Mouse (Mus musculus): Measurements from ENCODE around the gene Npm1.

Gene Npm1

DNA sequence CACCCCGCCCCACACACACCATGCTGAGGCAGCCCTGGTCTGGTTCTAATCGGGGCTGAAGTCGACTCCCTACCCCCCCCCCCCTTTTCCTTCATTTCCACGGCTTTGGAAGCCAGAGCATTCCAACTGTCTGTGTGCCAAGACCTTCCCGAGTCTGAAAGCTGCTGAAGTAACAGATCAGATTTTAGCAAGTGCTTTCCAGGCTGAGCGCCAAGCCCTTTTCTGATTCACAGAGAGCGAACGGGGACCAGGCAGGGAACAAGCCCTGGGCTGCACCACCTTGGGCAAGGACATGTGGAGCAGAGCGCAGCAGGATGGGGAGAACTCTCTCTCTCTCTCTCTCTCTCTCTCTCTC lies 16.9 kb downstream of the Npm1 start:
- DNase-seq (ENCODE audit: low spot score in 2 of 2) = peak; percentile 72 to 88

DNA sequence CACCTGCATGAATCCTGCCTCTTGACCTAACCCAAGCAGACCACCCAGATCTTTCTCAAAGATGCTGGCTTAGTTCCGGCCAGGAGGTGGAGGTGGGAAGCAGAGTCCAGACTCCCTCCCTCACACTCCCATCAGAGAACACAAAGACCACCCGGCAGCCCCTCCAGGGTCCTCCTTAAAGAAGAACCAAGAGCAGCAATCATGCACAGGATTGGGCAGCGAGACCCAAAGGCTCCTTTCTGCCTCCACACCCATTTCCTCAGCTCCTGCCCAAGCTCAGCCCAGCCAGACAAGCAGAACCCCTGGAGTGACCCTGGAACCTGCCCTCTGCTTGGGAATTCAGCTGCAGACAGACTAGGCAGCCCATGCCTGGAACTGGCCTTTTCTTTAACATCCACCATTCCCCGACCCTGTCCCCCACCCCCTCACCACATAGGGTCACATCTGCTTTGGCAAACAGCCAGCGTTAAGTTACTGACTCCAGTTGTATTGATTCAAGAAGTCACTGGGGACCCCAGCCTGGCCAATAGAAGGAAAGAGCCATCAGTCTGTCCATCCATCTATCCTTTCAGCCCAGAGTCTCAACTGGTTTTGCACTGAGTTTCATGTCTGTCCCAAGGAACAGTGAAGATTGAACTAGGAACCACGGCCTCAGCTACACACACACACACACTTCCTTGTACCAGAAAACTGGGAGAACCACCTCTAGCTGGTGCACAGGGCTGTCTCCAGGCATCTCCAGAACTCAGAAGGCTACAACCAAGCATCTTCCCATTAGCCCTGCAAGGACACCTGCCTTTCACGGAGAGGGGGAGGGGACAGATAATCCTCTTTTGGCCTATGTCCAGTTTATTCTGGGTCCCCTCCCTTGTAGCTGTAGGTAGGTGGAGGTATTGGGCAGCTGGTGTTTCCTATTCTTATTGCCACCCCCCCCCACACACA lies 17.5 kb downstream of the Npm1 start:
- DNase-seq (ENCODE audit: low spot score in 2 of 2) = peak in 1 of 2 experiments; percentile 24

DNA sequence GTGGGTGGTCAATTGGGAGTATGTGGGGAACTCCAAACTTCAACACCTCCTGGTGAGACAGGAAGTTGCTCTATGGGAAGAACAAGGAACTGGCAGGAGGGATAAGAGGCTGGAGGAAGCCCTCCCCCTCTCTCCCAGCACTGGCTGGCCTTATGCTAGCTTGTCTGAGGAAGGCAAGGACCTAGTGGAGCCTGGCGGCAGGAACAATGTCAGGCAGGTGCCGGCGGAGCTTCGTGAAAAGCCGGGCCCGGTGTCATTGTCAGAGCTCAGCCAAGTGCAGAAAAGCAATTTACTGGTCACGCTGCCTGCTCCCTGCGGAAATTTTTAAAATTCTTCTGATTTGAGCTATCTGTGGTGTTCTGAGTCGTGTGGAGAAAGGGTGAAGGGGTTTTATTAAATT lies 19.1 kb downstream of the Npm1 start:
- DNase-seq (ENCODE audit: low spot score in 2 of 2) = no peak

DNA sequence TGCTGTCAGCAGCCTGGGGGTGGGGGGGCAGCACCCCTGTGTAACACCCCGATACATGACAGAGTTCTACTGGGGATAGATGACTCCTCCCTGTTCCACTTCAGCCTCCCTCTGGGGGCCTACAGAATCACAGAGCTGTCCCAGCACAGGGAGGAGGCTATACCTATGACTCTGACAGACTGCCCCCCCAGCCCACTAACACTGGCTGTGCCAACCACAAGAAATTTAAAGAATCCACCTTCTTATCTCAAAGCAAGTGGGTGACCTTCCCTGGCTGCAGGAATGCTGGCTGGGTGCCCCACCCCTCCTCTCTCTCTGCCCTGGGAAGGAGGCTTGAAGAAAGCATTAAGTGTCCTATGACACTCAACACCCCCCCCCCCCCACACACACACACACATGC lies 20.2 kb downstream of the Npm1 start:
- DNase-seq (ENCODE audit: low spot score in 2 of 2) = no peak

DNA sequence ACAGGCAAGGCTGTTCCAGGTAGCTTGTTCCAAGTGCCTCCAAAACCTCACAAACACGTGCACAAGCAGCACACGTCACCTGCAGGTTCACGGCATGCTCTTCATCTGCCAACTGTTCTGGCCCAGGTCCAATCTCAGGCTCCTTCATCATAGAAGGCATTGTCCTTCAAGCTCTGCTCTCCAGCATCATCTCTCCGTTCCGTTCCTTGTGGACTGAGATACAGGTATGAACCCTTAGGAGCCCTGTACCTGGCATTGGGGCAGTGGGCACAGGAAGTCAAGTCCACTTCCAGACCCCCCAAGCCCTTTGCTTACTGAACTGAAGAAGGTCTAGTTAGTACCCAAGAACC lies 22.9 kb downstream of the Npm1 start:
- DNase-seq (ENCODE audit: low spot score in 2 of 2) = no peak

DNA sequence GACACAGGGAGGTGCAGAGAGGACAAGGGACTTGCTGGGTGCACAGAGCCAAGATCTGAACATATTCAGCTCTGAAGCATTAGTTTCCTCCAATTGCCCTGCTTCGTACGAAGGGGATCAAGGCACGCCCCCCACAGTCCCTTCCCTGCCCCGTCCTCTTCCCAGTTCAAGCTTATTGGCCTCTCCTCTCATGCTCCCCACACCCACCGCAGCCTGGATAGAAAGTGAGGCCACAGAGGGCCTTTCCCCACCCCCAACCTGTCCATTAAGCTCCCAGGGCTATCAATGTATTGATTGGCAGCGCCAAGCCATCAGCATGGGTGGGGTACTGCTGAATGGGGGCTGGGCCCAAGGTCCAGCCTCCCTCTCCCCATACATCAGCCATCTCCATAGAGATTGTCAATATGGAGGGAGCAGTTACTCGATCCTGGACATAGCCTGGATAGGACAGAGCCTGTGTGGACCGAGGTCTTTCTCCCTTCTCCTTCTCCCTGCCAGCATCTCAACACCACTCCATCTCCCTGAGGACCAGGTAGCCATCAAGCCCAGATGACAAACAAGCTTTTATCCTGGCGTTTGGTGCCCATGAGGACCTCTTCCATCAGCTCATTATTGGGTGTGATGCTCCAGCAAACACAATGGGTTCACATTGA lies 23.4 kb downstream of the Npm1 start:
- no peak for DNase-seq (ENCODE audit: low spot score in 2 of 2)

DNA sequence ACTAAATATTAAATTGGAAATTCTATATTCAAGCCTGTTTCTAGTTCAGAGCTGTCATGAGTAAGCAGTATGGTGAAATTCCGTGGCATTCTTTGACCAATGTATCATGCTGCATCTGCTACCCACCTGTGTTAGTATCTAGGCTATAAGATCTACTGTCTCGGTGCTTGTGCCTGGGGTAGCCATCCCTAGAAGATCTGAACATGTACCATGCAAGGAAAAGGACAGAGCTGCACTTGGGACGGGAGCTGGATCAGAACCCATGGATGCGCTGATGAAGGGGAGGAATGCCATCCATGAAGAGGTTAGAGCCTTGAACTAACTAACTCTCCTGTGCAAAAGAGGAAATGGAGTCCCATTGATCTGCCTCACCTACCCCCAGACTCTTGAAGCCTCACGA lies 24.3 kb downstream of the Npm1 start:
- DNase-seq (ENCODE audit: low spot score in 2 of 2) = no peak

DNA sequence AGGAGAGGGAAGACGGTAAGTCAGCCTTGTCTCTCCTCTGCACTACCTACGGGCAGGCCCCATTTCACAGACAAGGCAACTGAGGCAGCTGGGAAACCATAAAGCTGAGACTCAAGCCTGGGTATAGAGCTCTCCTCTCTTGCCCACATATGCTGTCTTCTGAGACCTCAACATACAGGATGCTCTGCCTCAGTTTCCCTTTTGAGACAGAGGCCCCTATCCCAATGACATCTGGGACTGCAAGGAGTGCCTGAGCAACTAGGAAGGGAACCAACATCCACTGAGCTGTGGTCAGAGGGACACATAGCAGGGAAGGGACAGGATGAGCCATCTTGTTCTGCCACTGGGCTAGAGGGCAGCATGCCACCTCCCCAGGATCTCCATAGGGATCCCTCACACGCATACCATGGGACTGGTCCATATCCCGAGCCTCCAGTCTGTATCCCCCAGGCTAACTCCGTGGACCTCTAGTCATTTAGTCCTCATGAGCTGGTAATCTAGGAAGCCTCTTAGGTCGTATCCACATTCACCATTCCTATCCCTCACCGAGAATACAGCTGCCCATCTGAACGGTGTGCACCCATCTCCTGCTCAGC lies 28.5 kb downstream of the Npm1 start:
- DNase-seq (ENCODE audit: low spot score in 2 of 2) = no peak

DNA sequence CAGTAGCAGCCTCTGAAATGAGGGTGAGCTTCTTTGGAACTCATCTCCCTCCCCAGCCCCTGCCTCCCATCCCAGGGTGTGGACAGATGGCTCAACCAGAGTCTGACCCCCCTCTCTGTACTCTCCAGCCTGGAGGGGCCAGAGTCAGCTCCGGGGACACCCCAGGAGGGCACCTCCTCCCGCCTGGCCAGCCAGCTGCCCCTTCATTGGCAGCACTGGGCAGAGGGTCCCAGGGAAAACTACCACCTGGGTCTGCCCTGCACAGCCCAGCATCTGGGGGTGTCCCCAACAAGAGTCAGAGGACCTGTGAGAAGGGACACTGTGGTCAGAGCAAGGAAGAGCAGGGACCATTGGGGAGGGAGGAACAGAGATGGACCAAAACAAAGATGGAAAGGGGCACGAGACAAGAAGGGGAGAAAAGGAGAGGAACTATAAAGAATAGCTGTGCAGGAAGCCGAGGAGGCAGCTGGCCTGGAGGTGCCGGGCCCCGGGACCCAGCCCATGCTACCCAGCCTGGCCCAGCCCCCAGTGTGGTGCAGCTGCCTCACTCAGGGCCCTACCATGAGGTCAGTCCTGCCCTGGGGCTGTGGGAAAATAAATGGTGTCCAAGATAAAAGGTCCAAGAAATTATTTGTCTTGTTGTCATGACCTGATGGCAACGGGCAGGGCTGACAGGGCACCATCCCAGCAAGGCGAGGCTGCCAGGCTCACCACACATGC lies 30.2 kb downstream of the Npm1 start:
- DNase-seq (ENCODE audit: low spot score in 2 of 2) = no peak

DNA sequence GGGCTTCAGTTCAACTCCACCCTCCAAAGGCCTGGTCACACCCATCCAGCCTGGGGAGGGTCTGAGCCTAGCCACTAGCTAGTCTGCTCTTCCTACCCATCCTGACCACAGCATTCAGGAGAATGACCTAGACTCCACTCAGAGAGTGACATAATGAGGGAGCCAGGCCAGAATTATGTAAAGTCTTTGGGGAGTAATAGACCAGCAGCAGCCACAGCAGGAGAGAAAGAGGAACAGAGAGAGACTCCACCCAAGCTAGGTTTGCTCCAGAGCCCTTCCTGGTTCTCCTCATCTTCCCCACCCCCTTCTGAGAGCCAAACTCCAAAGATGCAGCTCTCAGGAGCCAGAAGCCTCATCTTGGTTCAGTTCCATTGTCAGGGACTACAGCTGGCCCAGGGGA lies 35.9 kb downstream of the Npm1 start:
- peak; percentile 14 to 29 for DNase-seq (ENCODE audit: low spot score in 2 of 2)

DNA sequence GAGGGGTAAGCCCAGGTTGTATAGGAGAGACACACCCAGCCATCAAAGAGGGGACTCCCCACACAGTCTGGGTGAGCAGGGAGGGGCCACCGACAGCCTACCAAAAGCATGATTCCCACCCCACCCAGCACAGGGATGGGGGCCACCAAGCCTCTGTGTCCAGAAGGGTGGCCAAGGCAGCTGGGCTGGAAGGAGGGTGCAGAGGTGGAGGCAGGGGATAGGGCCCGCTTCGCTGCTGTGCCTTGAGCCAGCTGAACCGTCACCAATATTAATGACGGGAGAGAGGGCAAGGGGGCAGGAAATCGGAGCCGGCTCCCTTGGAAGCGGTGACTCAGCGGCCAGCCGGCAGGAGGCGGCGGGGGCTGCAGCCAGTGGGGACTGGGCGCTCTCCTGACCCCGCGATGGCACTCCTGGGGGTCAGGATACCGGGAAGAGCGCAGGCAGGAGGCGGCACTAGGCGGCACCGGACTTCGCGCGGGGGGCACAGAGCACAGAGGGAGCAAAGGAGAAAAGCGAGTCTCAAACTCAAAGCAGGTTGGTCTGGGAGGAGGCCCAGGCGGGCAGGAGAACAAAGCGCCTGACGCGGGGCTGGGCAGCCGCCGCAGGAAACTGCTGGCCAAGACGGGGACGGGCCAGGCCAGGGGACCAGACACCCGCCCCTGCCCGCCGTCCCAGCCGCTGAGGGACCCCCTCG lies 40.3 kb downstream of the Npm1 start:
- DNase-seq (ENCODE audit: low spot score in 2 of 2) = peak; percentile 21 to 45

DNA sequence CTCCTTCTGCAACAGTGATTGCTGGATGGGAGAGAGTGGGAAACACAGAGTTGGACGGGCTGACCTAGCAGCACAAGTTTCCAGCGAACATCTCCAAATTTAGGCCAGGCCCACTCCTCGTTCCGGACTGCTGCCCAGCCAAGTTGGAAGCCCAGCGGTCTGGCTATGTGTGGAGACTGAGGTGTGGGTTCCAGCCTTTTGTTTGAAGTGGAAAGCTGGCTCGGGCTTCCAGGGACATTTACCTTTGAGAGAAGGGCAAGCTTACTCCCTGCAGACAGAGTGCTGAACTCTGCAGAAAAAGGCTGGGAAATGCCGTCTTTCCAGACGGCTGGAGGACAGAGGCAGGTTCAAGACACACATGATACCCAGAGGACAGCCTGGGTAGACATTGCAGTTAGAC lies 43.5 kb downstream of the Npm1 start:
- no peak for DNase-seq (ENCODE audit: low spot score in 2 of 2)

DNA sequence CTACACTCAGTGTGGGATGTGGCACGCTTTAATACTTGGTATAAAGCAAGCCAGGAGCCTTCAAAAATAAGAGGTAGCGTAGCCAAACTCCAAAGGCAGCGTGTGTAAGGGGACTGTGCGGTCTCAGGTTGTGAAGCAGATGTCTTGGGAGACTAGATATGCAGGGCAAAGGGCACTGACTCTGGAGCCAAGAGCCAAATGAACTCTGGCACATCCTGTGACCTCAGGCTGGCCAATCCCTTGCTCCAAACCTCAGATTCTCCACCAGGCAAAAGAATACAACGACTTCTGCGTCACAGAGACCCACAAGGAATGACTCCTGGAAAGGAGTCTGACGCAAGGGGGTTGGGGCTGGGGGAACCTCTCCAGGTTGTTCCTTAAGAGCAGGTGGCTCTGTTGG lies 43.9 kb downstream of the Npm1 start:
- no peak for DNase-seq (ENCODE audit: low spot score in 2 of 2)

DNA sequence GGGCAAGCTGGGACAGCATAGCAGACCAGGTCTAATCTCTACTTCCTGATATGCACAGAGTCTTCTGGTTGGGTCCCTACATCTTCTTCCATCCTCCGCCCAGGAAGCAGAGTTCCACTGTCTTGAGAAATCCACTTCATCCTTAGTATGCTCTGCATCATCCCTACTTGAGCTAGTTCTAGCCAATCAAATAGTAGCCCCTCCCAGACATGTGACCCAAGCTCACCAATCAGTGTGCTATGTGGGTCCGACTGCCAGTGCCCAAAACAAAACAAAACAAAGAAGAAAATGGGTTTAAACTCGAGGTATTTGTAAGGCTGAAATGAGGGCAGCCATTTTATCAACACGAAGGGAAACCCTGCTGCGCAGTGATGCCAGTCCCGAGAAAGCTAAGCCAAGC lies 44.5 kb downstream of the Npm1 start:
- DNase-seq (ENCODE audit: low spot score in 2 of 2) = no peak

DNA sequence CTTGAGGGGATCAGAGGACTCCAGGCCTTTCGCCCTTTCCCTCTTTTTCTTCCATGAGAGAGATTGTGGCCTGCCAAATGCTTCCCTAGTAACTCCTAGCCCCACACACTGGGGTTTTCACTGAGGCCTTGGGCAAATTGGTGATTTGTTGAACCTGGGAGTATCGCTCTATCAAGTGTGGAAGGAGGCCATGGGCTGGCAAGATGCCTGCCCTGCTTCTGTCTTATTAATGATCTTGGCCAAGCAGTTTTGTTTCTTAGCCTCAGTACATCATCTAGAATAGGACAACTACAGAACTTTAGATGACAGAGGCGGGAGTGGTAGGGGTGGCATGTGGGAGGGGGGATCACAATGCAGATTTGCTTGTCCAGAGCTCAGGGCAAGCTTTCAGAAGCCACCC lies 47.2 kb downstream of the Npm1 start:
- DNase-seq (ENCODE audit: low spot score in 2 of 2) = no peak

DNA sequence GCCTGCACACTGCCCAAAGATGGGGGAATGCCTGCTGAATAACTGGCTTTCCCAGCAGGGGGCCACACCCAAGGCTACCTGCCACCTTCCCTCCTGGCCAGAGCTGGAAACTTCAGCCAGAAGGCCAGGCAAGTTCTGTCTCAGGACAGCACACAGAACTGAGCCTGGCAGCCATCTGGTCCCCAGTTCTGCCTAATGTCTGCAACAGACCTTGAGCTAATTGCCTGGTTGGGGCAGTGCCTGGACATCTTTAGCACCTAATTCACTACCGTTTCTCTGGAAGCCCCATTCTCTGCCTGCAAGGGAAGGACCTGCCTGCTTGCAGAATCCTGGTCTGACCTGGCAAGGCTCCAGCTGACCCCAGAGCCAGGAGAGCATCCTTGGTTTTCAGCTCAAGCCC lies 50.6 kb downstream of the Npm1 start:
- DNase-seq (ENCODE audit: low spot score in 2 of 2) = no peak

DNA sequence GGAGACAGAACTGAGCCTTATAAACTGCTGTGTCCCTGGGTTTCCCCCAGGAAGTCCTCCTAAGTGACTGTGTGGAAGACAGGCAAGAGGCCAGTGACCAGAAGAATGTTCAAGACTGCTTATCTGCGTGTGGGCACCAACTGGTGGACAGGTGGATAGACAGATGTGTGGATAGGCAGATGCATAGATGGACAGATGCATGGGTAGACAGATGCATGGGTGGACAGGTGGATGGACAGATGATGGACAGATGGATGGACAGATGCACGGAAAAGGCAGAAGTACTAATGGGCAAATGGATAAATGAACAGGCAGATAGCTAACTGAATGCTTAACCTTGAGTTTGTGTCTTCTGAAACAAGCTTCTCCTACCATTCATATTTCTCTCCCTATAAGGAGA lies 52.9 kb downstream of the Npm1 start:
- DNase-seq (ENCODE audit: low spot score in 2 of 2) = no peak

DNA sequence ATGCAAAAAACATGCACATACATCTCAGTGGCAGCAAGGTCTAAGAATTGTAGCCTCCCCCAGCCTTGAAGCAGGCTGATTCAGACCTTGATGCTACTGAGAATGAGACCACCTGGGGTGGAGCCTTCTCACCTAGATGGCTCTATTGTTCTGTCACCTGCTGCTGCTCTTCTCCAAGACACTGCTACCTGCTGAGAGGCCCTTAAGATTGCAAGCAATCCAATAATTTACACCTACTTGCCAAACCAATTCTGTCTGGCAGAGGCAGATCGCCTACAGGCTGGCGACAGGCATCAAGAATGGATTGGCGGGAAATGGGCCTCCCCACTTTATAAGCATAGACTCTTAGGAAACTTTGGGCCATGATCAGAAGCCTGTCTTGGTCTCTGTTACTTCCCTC lies 55.5 kb downstream of the Npm1 start:
- no peak for DNase-seq (ENCODE audit: low spot score in 2 of 2)

DNA sequence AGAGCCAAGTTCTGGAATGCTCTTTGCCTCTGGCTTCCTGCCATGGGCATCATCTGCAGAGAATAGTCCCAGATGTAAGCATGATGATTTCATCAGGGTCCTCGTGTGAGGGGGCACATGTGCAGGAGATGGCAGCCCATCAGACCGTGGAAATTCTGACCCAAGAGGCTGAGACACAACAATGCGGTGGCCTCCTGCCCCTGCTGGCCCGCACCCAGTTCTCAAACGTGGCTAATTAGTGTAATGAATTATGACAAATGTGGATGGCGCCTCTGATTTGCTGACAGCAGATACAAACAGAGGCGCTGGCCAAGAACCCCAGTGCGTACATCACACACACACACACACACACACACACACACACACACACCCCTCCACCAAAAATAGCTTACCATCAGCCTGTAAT lies 58.1 kb downstream of the Npm1 start:
- DNase-seq (ENCODE audit: low spot score in 2 of 2) = no peak

DNA sequence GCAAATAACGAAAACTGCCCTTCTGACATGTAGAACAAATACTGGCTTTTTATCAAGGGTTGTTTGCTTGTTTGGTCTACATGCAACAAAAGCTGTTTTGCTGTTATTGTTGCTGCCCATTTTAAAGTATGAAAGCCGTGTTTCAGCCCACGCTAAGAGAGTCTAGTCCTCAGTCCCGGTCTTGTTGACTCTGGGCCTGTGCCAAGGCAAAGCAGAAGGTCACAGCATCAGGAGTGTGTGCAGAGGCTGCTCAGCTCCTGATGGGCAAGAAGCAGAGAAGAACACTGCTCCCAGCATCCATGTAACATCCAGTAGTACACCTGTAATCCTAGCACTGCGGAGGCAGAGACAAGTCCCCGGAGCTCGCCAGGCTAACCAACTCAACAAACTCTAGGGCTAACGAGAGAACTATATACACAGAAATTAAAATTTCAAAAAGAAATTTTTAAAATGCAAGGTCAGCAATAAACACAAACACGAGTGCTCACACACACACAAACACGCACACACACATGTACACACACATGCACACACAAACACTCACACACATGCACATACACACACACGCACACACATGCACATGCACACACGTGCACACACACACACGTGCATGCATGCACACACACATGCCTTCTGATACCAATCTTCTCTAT lies 59.6 kb downstream of the Npm1 start:
- no peak for DNase-seq (ENCODE audit: low spot score in 2 of 2)

Measured in heart, adult 9 months (tissue).